Mouse (Mus musculus): ENCODE measurements around the gene Mslnl. TPM values are rescaled to one million over a fixed set of nuclear protein-coding genes. Genes with fewer than 3 reads are reported as not detected.

Gene Mslnl
- total and polyA plus RNA-seq, 2 experiments from 2014 or later = 0.10 TPM; not detected in 1

- no peaks in the 10 kb centered on the region for H3K27me3 ChIP-seq (ENCODE audit: insufficient read depth, low read length)
- H3K4me2 ChIP-seq (ENCODE audit: low read depth) = peak within 1 kb of the TSS; percentile 82
- H3K36me3 ChIP-seq (ENCODE audit: insufficient read depth) = peaks cover 49% of the 10 kb centered on the region
- H3K4me1 ChIP-seq (ENCODE audit: insufficient read depth) = peaks cover 6% of the 10 kb centered on the region
- peak within 1 kb of the TSS; percentile 70 for H3K4me3 ChIP-seq (ENCODE audit: low read depth, low read length)
- peak within 1 kb of the TSS; percentile 81 for H3K27ac ChIP-seq (ENCODE audit: low read depth, low read length)
- peak; percentile 99 for DNase-seq
- TF ChIP-seq CTCF (IDR thresholded peaks at IDR 0.05; ENCODE audit: low read depth) = no peak
- peak; percentile 89 for ATAC-seq
- no peaks in the 10 kb centered on the region for H3K9me3 ChIP-seq (ENCODE audit: low read length)
- H3K9ac ChIP-seq = peak within 1 kb of the TSS; percentile 70
- under 1% methylated on average over 23 of the region's 23 CpGs for WGBS
These were observed 49.5 kb downstream of the Mslnl start, which contains the start of gene Haghl for GRCm38 (mm10) chr17:25785281-25785745. TSS of gene Haghl (minus strand) at chr17:25785673.

GRCm38 (mm10) chr17:25786280-25786679 is 50.4 kb downstream of the Mslnl start, which contains the start of gene Ccdc78:
TSS of gene Ccdc78 (plus strand) at chr17:25786580.
- H3K9me3 ChIP-seq (ENCODE audit: low read length) = no peaks in the 10 kb centered on the region
- H3K27ac ChIP-seq (ENCODE audit: low read depth, low read length) = peak within 1 kb of the TSS; percentile 81
- H3K4me3 ChIP-seq (ENCODE audit: low read depth, low read length) = peak within 1 kb of the TSS; percentile 70
- DNase-seq (no peak), ATAC-seq (no peak)
- no peaks in the 10 kb centered on the region for H3K27me3 ChIP-seq (ENCODE audit: insufficient read depth, low read length)
- peaks cover 43% of the 10 kb centered on the region for H3K36me3 ChIP-seq (ENCODE audit: insufficient read depth)
- peak within 1 kb of the TSS; percentile 82 for H3K4me2 ChIP-seq (ENCODE audit: low read depth)
- 78% methylated on average over 3 of the region's 3 CpGs for WGBS
- H3K4me1 ChIP-seq (ENCODE audit: insufficient read depth) = peaks cover 6% of the 10 kb centered on the region
- H3K9ac ChIP-seq = peak within 1 kb of the TSS; percentile 70
- TF ChIP-seq CTCF (IDR thresholded peaks at IDR 0.05; ENCODE audit: low read depth) = no peak

GRCm38 (mm10) chr17:25786781-25787504 is 51.1 kb downstream of the Mslnl start:
- Histone ChIP-seq H3K27ac (ENCODE audit: low read depth, low read length) (no peak overlapping the region), H3K4me2 (ENCODE audit: low read depth) (no peak overlapping the region), H3K9me3 (ENCODE audit: low read length) (no peaks in the 10 kb centered on the region), H3K4me3 (ENCODE audit: low read depth, low read length) (no peak overlapping the region), H3K4me1 (ENCODE audit: insufficient read depth) (peaks cover 6% of the 10 kb centered on the region), H3K9ac (no peak overlapping the region), H3K27me3 (ENCODE audit: insufficient read depth, low read length) (no peaks in the 10 kb centered on the region), H3K36me3 (ENCODE audit: insufficient read depth) (peaks cover 36% of the 10 kb centered on the region)
- DNase-seq (no peak), ATAC-seq (no peak)
- 93% methylated on average over 9 of the region's 9 CpGs for WGBS
- no peak for TF ChIP-seq CTCF (IDR thresholded peaks at IDR 0.05; ENCODE audit: low read depth)

GRCm38 (mm10) chr17:25791320-25791842 is 55.5 kb downstream of the Mslnl start:
- Histone ChIP-seq H3K36me3 (ENCODE audit: insufficient read depth) (peaks cover 14% of the 10 kb centered on the region), H3K9me3 (ENCODE audit: low read length) (no peaks in the 10 kb centered on the region), H3K4me2 (ENCODE audit: low read depth) (peak overlapping the region; percentile 96), H3K27ac (ENCODE audit: low read depth, low read length) (peak overlapping the region; percentile 91), H3K4me1 (ENCODE audit: insufficient read depth) (peaks cover 11% of the 10 kb centered on the region), H3K9ac (peak overlapping the region; percentile 86), H3K27me3 (ENCODE audit: insufficient read depth, low read length) (peaks cover 3% of the 10 kb centered on the region; the same call in 1 of the 2 replicates), H3K4me3 (ENCODE audit: low read depth, low read length) (peak overlapping the region; percentile 87)
- ATAC-seq (peak; percentile 23), DNase-seq (no peak)
- peak; percentile 27 for TF ChIP-seq CTCF (IDR thresholded peaks at IDR 0.05; ENCODE audit: low read depth)
- 22% methylated on average over 19 of the region's 19 CpGs for WGBS

- WGBS = under 1% methylated on average over 45 of the region's 45 CpGs
- peak overlapping the region; percentile 86 for H3K9ac ChIP-seq
- peak; percentile 91 for DNase-seq
- peak overlapping the region; percentile 96 for H3K4me2 ChIP-seq (ENCODE audit: low read depth)
- TF ChIP-seq CTCF (IDR thresholded peaks at IDR 0.05; ENCODE audit: low read depth) = no peak
- H3K36me3 ChIP-seq (ENCODE audit: insufficient read depth) = peaks cover 14% of the 10 kb centered on the region
- peak overlapping the region; percentile 91 for H3K27ac ChIP-seq (ENCODE audit: low read depth, low read length)
- peak; percentile 79 for ATAC-seq
- H3K4me3 ChIP-seq (ENCODE audit: low read depth, low read length) = peak overlapping the region; percentile 87
- peaks cover 11% of the 10 kb centered on the region for H3K4me1 ChIP-seq (ENCODE audit: insufficient read depth)
- no peaks in the 10 kb centered on the region for H3K9me3 ChIP-seq (ENCODE audit: low read length)
- H3K27me3 ChIP-seq (ENCODE audit: insufficient read depth, low read length) = peaks cover 6% of the 10 kb centered on the region; the same call in 1 of the 2 replicates
These were observed 56.1 kb downstream of the Mslnl start for GRCm38 (mm10) chr17:25791843-25792527.

- Histone ChIP-seq H3K27ac (ENCODE audit: low read depth, low read length) (peak within 1 kb of the TSS; percentile 91), H3K4me1 (ENCODE audit: insufficient read depth) (peaks cover 11% of the 10 kb centered on the region), H3K27me3 (ENCODE audit: insufficient read depth, low read length) (peaks cover 6% of the 10 kb centered on the region; the same call in 1 of the 2 replicates), H3K4me3 (ENCODE audit: low read depth, low read length) (peak within 1 kb of the TSS; percentile 87), H3K36me3 (ENCODE audit: insufficient read depth) (peaks cover 10% of the 10 kb centered on the region), H3K9me3 (ENCODE audit: low read length) (no peaks in the 10 kb centered on the region), H3K9ac (peak within 1 kb of the TSS; percentile 86), H3K4me2 (ENCODE audit: low read depth) (peak within 1 kb of the TSS; percentile 96)
- DNase-seq (peak; percentile 79), ATAC-seq (peak; percentile 53)
- no peak for TF ChIP-seq CTCF (IDR thresholded peaks at IDR 0.05; ENCODE audit: low read depth)
- under 1% methylated on average over 14 of the region's 14 CpGs for WGBS
These were observed 56.8 kb downstream of the Mslnl start, which contains the start of gene Fam173a for GRCm38 (mm10) chr17:25792615-25793014. TSS of gene Fam173a (minus strand) at chr17:25792901.
